Mouse (Mus musculus) embryo, embryonic 11.5 days (tissue): Measurements from ENCODE around the gene Olfr723.
"Not testable (repeated sequence)": the region's sequence is repeated elsewhere in the genome, so short reads cannot be mapped to it uniquely, and the experiment has no call there.

Experiments used
- DNase-seq: peaks from one replicate; pipeline ENCODE4 v3.0.0-alpha.2; 2012; ENCODE audit warnings: low read depth, low spot score

The Olfr723 gene

DNA sequence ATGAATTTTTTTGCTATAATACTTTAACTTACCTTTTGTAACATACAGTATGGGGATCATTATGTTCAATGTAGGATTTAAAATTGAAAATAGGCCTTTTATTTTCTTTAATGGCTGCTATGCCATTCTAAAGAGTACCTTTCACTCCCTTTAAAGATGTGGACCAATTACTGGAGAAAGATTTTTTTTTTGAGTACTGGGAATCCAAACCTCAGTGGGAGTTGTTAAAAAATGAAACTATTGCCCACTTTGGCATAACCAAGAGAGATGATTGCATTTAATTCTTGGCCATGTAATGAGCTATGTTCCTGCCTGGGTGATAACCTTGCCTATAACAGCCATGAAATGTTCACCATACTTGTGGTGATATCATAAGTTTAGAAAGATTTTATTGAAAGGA lies at the start of gene Olfr723:
TSS of gene Olfr723 (minus strand) at position 101 of the 400 bp plus-strand sequence.
- DNase-seq, result not testable (repeated sequence)

DNA sequence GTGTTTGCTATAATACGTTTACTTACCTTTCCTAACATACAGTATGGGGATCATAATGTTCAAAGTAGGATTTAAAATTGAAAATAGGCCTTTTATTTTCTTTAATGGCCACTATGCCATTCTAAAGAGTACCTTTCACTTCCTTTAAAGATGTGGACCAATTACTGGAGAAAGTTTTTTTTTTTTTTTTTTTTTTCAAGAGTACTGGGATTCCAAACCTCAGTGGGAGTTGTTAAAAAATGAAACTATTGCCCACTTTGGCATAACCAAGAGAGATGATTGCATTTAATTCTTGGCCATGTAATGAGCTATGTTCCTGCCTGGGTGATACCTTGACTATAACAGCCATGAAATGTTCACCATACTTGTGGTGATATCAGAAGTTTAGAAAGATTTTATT lies 31.6 kb upstream of the Olfr723 start, which contains the start of gene Olfr724:
TSS of gene Olfr724 (minus strand) at position 101 of the 400 bp plus-strand sequence.
- DNase-seq, result not testable (repeated sequence)

DNA sequence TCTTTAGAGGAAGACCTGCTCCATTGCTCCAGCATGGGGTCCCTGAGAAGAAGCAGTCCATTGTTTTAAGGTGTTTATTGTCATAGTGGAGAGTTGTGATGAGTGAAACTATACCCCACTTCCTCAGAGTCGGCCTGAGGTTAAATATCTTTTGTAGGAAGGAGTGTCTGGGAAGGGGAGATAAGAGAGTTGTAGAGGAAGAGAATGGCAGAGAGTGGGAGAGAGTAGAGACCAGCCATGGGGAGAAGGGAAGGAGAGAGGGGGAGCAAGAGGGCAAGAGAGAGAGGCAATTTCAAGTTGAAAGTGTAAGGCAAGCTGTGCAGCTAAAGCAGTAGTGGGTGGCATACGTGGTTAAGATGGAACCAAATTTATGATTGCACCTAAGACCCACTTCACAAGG lies 24.3 kb upstream of the Olfr723 start:
- no peak for DNase-seq

DNA sequence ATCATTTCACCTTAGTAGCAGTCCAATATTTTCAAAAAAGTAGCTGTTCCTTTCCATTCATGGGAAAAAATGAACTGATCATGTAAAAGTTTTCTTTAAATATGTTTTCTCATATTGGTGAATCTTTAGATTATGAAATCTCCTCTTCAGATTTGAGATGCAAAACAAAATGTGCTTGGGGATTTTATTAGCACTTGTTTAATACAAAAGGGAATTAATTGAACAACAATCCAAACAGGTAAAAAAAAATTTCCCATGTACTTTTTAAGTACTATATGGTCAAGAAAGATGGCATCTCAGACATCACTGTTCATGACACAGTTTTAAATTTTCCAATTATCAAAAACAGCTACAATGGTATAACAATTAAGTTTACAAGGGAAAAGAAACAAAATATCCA lies 29.7 kb downstream of the Olfr723 start, which contains the start of gene Olfr722:
TSS of gene Olfr722 (minus strand) at position 101 of the 400 bp plus-strand sequence.
- DNase-seq, result no peak
